Mouse (Mus musculus): ENCODE results near the gene Lzic.

- no peak for TF ChIP-seq CTCF (IDR thresholded peaks at IDR 0.05; ENCODE audit: borderline replicate concordance, control insufficient read depth, extremely low read depth, insufficient read depth, low read length, poor library complexity)
- TF ChIP-seq POLR2A (IDR thresholded peaks at IDR 0.05; ENCODE audit: control insufficient read depth, extremely low read depth, insufficient read depth, low read length, poor library complexity) = no peak
Measured at GRCm38 (mm10) chr4:149458526-149458925, 26.5 kb upstream of the Lzic start.
